Mouse (Mus musculus) cerebellum, adult 2 months (tissue): Measurements from ENCODE around the gene Aip.

ENCODE experiments used
- CTCF ChIP-seq: fragments of 200-500 bp; IDR thresholded peaks from 2 replicates; pipeline ENCODE4 v1.5.1; 2011; ENCODE audit warnings: low read depth, mild to moderate bottlenecking, control low read depth, low read length, moderate library complexity, borderline replicate concordance; ENCODE audit not compliant: insufficient read depth
- POLR2A ChIP-seq: fragments of 200-500 bp; IDR thresholded peaks from 2 replicates; pipeline ENCODE4 v1.6.1; 2011; ENCODE audit warnings: low read length, control low read depth, borderline replicate concordance; ENCODE audit not compliant: insufficient read depth

GRCm38 (mm10) chr19:4082219-4082965, 43.3 kb downstream of the Aip start:
- TF ChIP-seq POLR2A = no peak
- TF ChIP-seq CTCF = no peak
